Mouse (Mus musculus): ENCODE results near the gene Yap1. TPM values are rescaled to one million over a fixed set of nuclear protein-coding genes. Genes with fewer than 3 reads are reported as not detected.

Yap1 gene
- total and polyA plus RNA-seq, 3 experiments, result 0.05 to 0.60 TPM; not detected in 1

GRCm38 (mm10) chr9:8032847-8033246 is 28.5 kb upstream of the Yap1 start:
- no peak for DNase-seq (ENCODE audit: low spot score)
- Histone ChIP-seq H3K4me3 (ENCODE audit: low read depth, low read length) (no peak overlapping the region), H3K4me1 (ENCODE audit: insufficient read depth, low read depth, low read length) (no peaks in the 10 kb centered on the region), H3K9me3 (replicated peaks) (no peaks in the 10 kb centered on the region), H3K27me3 (ENCODE audit: insufficient read depth, low read length) (no peaks in the 10 kb centered on the region), H3K36me3 (replicated peaks) (no peaks in the 10 kb centered on the region)
- no peak for ATAC-seq (ENCODE audit: extremely low read depth, insufficient number of reproducible peaks, low FRiP score, poor library complexity, severe bottlenecking)
- TF ChIP-seq GATA1 (IDR thresholded peaks at IDR 0.05; ENCODE audit: borderline replicate concordance, low read length), result no peak
- no peak for TF ChIP-seq GATA2 (IDR thresholded peaks at IDR 0.05; ENCODE audit: borderline replicate concordance, low read depth, low read length)
- no peak for TF ChIP-seq CTCF (IDR thresholded peaks at IDR 0.05; ENCODE audit: low read depth, low read length)
- no peak for TF ChIP-seq POLR2AphosphoS5 (IDR thresholded peaks at IDR 0.05; ENCODE audit: insufficient replicate concordance, low read depth, low read length)
- no peak for TF ChIP-seq TAL1 (conservative IDR thresholded peaks at IDR 0.05; ENCODE audit: low read depth, low read length)

- H3K36me3 ChIP-seq (replicated peaks), result no peaks in the 10 kb centered on the region
- DNase-seq (ENCODE audit: low spot score) (no peak), ATAC-seq (ENCODE audit: extremely low read depth, insufficient number of reproducible peaks, low FRiP score, poor library complexity, severe bottlenecking) (no peak)
- H3K9me3 ChIP-seq (replicated peaks), result no peaks in the 10 kb centered on the region
- peaks cover 9% of the 10 kb centered on the region for H3K27me3 ChIP-seq (ENCODE audit: insufficient read depth, low read length)
- no peak for TF ChIP-seq GATA2 (IDR thresholded peaks at IDR 0.05; ENCODE audit: borderline replicate concordance, low read depth, low read length)
- no peak for TF ChIP-seq CTCF (IDR thresholded peaks at IDR 0.05; ENCODE audit: low read depth, low read length)
- no peak for TF ChIP-seq TAL1 (conservative IDR thresholded peaks at IDR 0.05; ENCODE audit: low read depth, low read length)
- TF ChIP-seq POLR2AphosphoS5 (IDR thresholded peaks at IDR 0.05; ENCODE audit: insufficient replicate concordance, low read depth, low read length), result no peak
- TF ChIP-seq GATA1 (IDR thresholded peaks at IDR 0.05; ENCODE audit: borderline replicate concordance, low read length), result no peak
- peaks cover 5% of the 10 kb centered on the region; the same call in 1 of the 2 replicates for H3K4me1 ChIP-seq (ENCODE audit: insufficient read depth, low read depth, low read length)
- no peak overlapping the region for H3K4me3 ChIP-seq (ENCODE audit: low read depth, low read length)
Measured at GRCm38 (mm10) chr9:8018609-8019008, 14.2 kb upstream of the Yap1 start.

- H3K9me3 ChIP-seq (replicated peaks), result no peaks in the 10 kb centered on the region
- ATAC-seq (ENCODE audit: extremely low read depth, insufficient number of reproducible peaks, low FRiP score, poor library complexity, severe bottlenecking) (peak; percentile 86), DNase-seq (ENCODE audit: low spot score) (peak; percentile 21)
- no peaks in the 10 kb centered on the region for H3K36me3 ChIP-seq (replicated peaks)
- TF ChIP-seq CTCF (IDR thresholded peaks at IDR 0.05; ENCODE audit: low read depth, low read length) (no peak), GATA2 (IDR thresholded peaks at IDR 0.05; ENCODE audit: borderline replicate concordance, low read depth, low read length) (no peak), POLR2AphosphoS5 (IDR thresholded peaks at IDR 0.05; ENCODE audit: insufficient replicate concordance, low read depth, low read length) (no peak), GATA1 (IDR thresholded peaks at IDR 0.05; ENCODE audit: borderline replicate concordance, low read length) (no peak), TAL1 (conservative IDR thresholded peaks at IDR 0.05; ENCODE audit: low read depth, low read length) (no peak)
- peaks cover 5% of the 10 kb centered on the region; the same call in 1 of the 2 replicates for H3K4me1 ChIP-seq (ENCODE audit: insufficient read depth, low read depth, low read length)
- H3K4me3 ChIP-seq (ENCODE audit: low read depth, low read length), result peak overlapping the region; percentile 62; the same call in 1 of the 2 replicates
- peaks cover 9% of the 10 kb centered on the region for H3K27me3 ChIP-seq (ENCODE audit: insufficient read depth, low read length)
Measured at GRCm38 (mm10) chr9:8017253-8017913, 13.0 kb upstream of the Yap1 start.

- TF ChIP-seq GATA2 (IDR thresholded peaks at IDR 0.05; ENCODE audit: borderline replicate concordance, low read depth, low read length) (no peak), CTCF (IDR thresholded peaks at IDR 0.05; ENCODE audit: low read depth, low read length) (no peak), TAL1 (conservative IDR thresholded peaks at IDR 0.05; ENCODE audit: low read depth, low read length) (no peak), POLR2AphosphoS5 (IDR thresholded peaks at IDR 0.05; ENCODE audit: insufficient replicate concordance, low read depth, low read length) (no peak), GATA1 (IDR thresholded peaks at IDR 0.05; ENCODE audit: borderline replicate concordance, low read length) (no peak)
- Histone ChIP-seq H3K36me3 (replicated peaks) (no peaks in the 10 kb centered on the region), H3K4me3 (ENCODE audit: low read depth, low read length) (peak overlapping the region; percentile 51; the same call in 1 of the 2 replicates), H3K9me3 (replicated peaks) (peaks cover 8% of the 10 kb centered on the region), H3K4me1 (ENCODE audit: insufficient read depth, low read depth, low read length) (peaks cover 8% of the 10 kb centered on the region; the same call in 1 of the 2 replicates), H3K27me3 (ENCODE audit: insufficient read depth, low read length) (peaks cover 27% of the 10 kb centered on the region)
- DNase-seq (ENCODE audit: low spot score) (no peak), ATAC-seq (ENCODE audit: extremely low read depth, insufficient number of reproducible peaks, low FRiP score, poor library complexity, severe bottlenecking) (no peak)
Measured at GRCm38 (mm10) chr9:8003301-8004271, 810 bp downstream of the Yap1 start.

GRCm38 (mm10) chr9:8002806-8003205 is 1.6 kb downstream of the Yap1 start:
- Histone ChIP-seq H3K4me3 (ENCODE audit: low read depth, low read length) (no peak overlapping the region), H3K9me3 (replicated peaks) (peaks cover 8% of the 10 kb centered on the region), H3K36me3 (replicated peaks) (no peaks in the 10 kb centered on the region), H3K27me3 (ENCODE audit: insufficient read depth, low read length) (peaks cover 27% of the 10 kb centered on the region), H3K4me1 (ENCODE audit: insufficient read depth, low read depth, low read length) (peaks cover 8% of the 10 kb centered on the region; the same call in 1 of the 2 replicates)
- DNase-seq (ENCODE audit: low spot score), result no peak
- no peak for TF ChIP-seq CTCF (IDR thresholded peaks at IDR 0.05; ENCODE audit: low read depth, low read length)
- no peak for TF ChIP-seq TAL1 (conservative IDR thresholded peaks at IDR 0.05; ENCODE audit: low read depth, low read length)
- TF ChIP-seq GATA2 (IDR thresholded peaks at IDR 0.05; ENCODE audit: borderline replicate concordance, low read depth, low read length), result no peak
- TF ChIP-seq GATA1 (IDR thresholded peaks at IDR 0.05; ENCODE audit: borderline replicate concordance, low read length), result no peak
- TF ChIP-seq POLR2AphosphoS5 (IDR thresholded peaks at IDR 0.05; ENCODE audit: insufficient replicate concordance, low read depth, low read length), result no peak
- no peak for ATAC-seq (ENCODE audit: extremely low read depth, insufficient number of reproducible peaks, low FRiP score, poor library complexity, severe bottlenecking)
